Mouse (Mus musculus) granulocyte monocyte progenitor cell, adult 5-6 weeks (primary cell): ENCODE data around the gene Fastk. TPM values are rescaled to one million over a fixed set of nuclear protein-coding genes. Genes with fewer than 3 reads are reported as not detected.

Experiments used
- ATAC-seq: replicated peaks from 2 replicates; pipeline ENCODE4 v1.8.0; 2016; ENCODE audit warnings: mild to moderate bottlenecking, moderate TSS enrichment, inconsistent platforms; ENCODE audit not compliant: poor library complexity, severe bottlenecking
- total RNA-seq, 2 experiments: library from RNA; stranded (forward) in 1 of 2; stranded (reverse) in 1 of 2; fragments of 200-712, 200-1000 nt in 1 of 2; fragments of >200 nt in 1 of 2; fragmentation: Nextera tagmentation in 1 of 2; gene quantifications; 2 replicates each; pipeline ENCODE4 v1.2.3; 2014 to 2017

Gene Fastk
- total RNA-seq, 2 experiments from 2014 or later: 23.3 to 75.7 TPM

GRCm38 (mm10) chr5:24394165-24394894 is 50.8 kb downstream of the Fastk start:
- ATAC-seq: peak; percentile 81

- ATAC-seq: peak; percentile 57
Observed at GRCm38 (mm10) chr5:24393392-24393997, 51.6 kb downstream of the Fastk start, which contains the start of gene Abcb8. Gene Abcb8 (plus strand): TSS chr5:24393663.

- ATAC-seq: no peak
Observed at GRCm38 (mm10) chr5:24392724-24393123, 52.4 kb downstream of the Fastk start.

GRCm38 (mm10) chr5:24391864-24392263 is 53.2 kb downstream of the Fastk start, which contains the start of gene Atg9b:
Gene Atg9b (minus strand): TSS chr5:24392143.
- ATAC-seq: no peak

GRCm38 (mm10) chr5:24389658-24390020 is 55.4 kb downstream of the Fastk start:
- ATAC-seq: no peak

GRCm38 (mm10) chr5:24389011-24389657 is 56.0 kb downstream of the Fastk start:
- ATAC-seq: peak; percentile 34

Other genes starting within 250 kb of the Fastk start
- gene Kcnh2, start 93.7 kb downstream of the Fastk start, total RNA-seq (2014; fragmentation: Nextera tagmentation): not detected in 2 replicates
- gene Kcnh2, start 93.7 kb downstream of the Fastk start, total RNA-seq (2017): not detected in 2 replicates
- 0.56 TPM in 1 of 2 replicates, not detected in the other for gene Nos3, start 80.5 kb downstream of the Fastk start, total RNA-seq (2014; fragmentation: Nextera tagmentation)
- not detected in 2 replicates for gene Nos3, start 80.5 kb downstream of the Fastk start, total RNA-seq (2017)
- gene Atg9b, start 53.1 kb downstream of the Fastk start, total RNA-seq (2014; fragmentation: Nextera tagmentation): 1.8 and 4.0 TPM in 2 replicates
- 4.0 and 5.3 TPM in 2 replicates for gene Atg9b, start 53.1 kb downstream of the Fastk start, total RNA-seq (2017)
- gene Abcb8, start 51.6 kb downstream of the Fastk start, total RNA-seq (2014; fragmentation: Nextera tagmentation): 17.6 and 56.8 TPM in 2 replicates
- gene Abcb8, start 51.6 kb downstream of the Fastk start, total RNA-seq (2017): 14.4 and 23.9 TPM in 2 replicates
- not detected in 2 replicates for gene Asic3, start 31.9 kb downstream of the Fastk start, total RNA-seq (2014; fragmentation: Nextera tagmentation)
- gene Asic3, start 31.9 kb downstream of the Fastk start, total RNA-seq (2017): not detected in 2 replicates
- gene Cdk5, start 21.8 kb downstream of the Fastk start, total RNA-seq (2014; fragmentation: Nextera tagmentation): 24.4 and 36.9 TPM in 2 replicates
- gene Cdk5, start 21.8 kb downstream of the Fastk start, total RNA-seq (2017): 20.7 and 22.4 TPM in 2 replicates
- 20.9 and 28.9 TPM in 2 replicates for gene Slc4a2, start 21.4 kb downstream of the Fastk start, total RNA-seq (2014; fragmentation: Nextera tagmentation)
- gene Slc4a2, start 21.4 kb downstream of the Fastk start, total RNA-seq (2017): 13.5 and 29.3 TPM in 2 replicates
- 6.4 and 18.7 TPM in 2 replicates for gene Tmub1, start 2.6 kb upstream of the Fastk start, total RNA-seq (2014; fragmentation: Nextera tagmentation)
- gene Tmub1, start 2.6 kb upstream of the Fastk start, total RNA-seq (2017): 8.8 and 11.1 TPM in 2 replicates
- gene Agap3, start 6.9 kb upstream of the Fastk start, total RNA-seq (2014; fragmentation: Nextera tagmentation): 21.5 and 26.8 TPM in 2 replicates
- 19.4 and 31.8 TPM in 2 replicates for gene Agap3, start 6.9 kb upstream of the Fastk start, total RNA-seq (2017)
- not detected in 2 replicates for gene Gbx1, start 81.9 kb upstream of the Fastk start, total RNA-seq (2014; fragmentation: Nextera tagmentation)
- not detected in 2 replicates for gene Gbx1, start 81.9 kb upstream of the Fastk start, total RNA-seq (2017)
- not detected in 2 replicates for gene Asb10, start 95.7 kb upstream of the Fastk start, total RNA-seq (2014; fragmentation: Nextera tagmentation)
- gene Asb10, start 95.7 kb upstream of the Fastk start, total RNA-seq (2017): not detected in 2 replicates
- gene 4931409K22Rik, start 111.5 kb upstream of the Fastk start, total RNA-seq (2014; fragmentation: Nextera tagmentation): not detected in 2 replicates
- gene 4931409K22Rik, start 111.5 kb upstream of the Fastk start, total RNA-seq (2017): not detected in 2 replicates
- gene Abcf2, start 132.2 kb upstream of the Fastk start, total RNA-seq (2014; fragmentation: Nextera tagmentation): 51.6 and 74.3 TPM in 2 replicates
- 98.3 and 98.8 TPM in 2 replicates for gene Abcf2, start 132.2 kb upstream of the Fastk start, total RNA-seq (2017)
- gene Chpf2, start 141.5 kb upstream of the Fastk start, total RNA-seq (2014; fragmentation: Nextera tagmentation): 17.8 and 17.9 TPM in 2 replicates
- gene Chpf2, start 141.5 kb upstream of the Fastk start, total RNA-seq (2017): 10.4 and 29.2 TPM in 2 replicates
- not detected in 2 replicates for gene Smarcd3, start 179.1 kb upstream of the Fastk start, total RNA-seq (2014; fragmentation: Nextera tagmentation)
- 0.05 and 0.34 TPM in 2 replicates for gene Smarcd3, start 179.1 kb upstream of the Fastk start, total RNA-seq (2017)
- 28.2 and 30.4 TPM in 2 replicates for gene Nub1, start 240.2 kb upstream of the Fastk start, total RNA-seq (2014; fragmentation: Nextera tagmentation)
- gene Nub1, start 240.2 kb upstream of the Fastk start, total RNA-seq (2017): 33.1 and 37.6 TPM in 2 replicates